Mouse (Mus musculus) small intestine, adult 2 months (tissue): Measurements from ENCODE around the gene Tmem259.

Source experiments
- CTCF ChIP-seq: fragments of 200-500 bp; IDR thresholded peaks from 2 replicates; pipeline ENCODE4 v1.5.1; 2012; ENCODE audit warnings: low read depth, mild to moderate bottlenecking, control low read depth, inconsistent platforms, low read length, moderate library complexity, mixed read lengths; ENCODE audit not compliant: insufficient replicate concordance, insufficient read length; ENCODE audit errors: extremely low read depth
- POLR2A ChIP-seq: fragments of 200-500 bp; IDR thresholded peaks from 2 replicates; pipeline ENCODE4 v1.6.1; 2012; ENCODE audit warnings: low read depth, mild to moderate bottlenecking, control low read depth, inconsistent platforms, low read length, moderate library complexity

- TF ChIP-seq CTCF = no peak
- TF ChIP-seq POLR2A = no peak
These were observed 40.6 kb downstream of the Tmem259 start for GRCm38 (mm10) chr10:79943471-79943901.
